Mouse (Mus musculus) T-cell, adult 2 months (primary cell): ENCODE measurements around the gene Rnd1.
A peak's percentile ranks its signal among the peaks of the same experiment; 100 is the strongest.

Experiments
- DNase-seq: peaks from one replicate; pipeline ENCODE4 v3.0.0; 2022; ENCODE audit warnings: low spot score

Gene Rnd1

GRCm38 (mm10) chr15:98677977-98678376 lies 716 bp upstream of the Rnd1 start:
- no peak for DNase-seq

- peak; percentile 62 for DNase-seq
These were observed 790 bp downstream of the Rnd1 start for GRCm38 (mm10) chr15:98676471-98676870.

- no peak for DNase-seq
These were observed 1.5 kb downstream of the Rnd1 start for GRCm38 (mm10) chr15:98675634-98676250.

GRCm38 (mm10) chr15:98674994-98675545 lies 2.2 kb downstream of the Rnd1 start:
- no peak for DNase-seq

GRCm38 (mm10) chr15:98674284-98674993 lies 2.8 kb downstream of the Rnd1 start:
- no peak for DNase-seq

- DNase-seq, result no peak
These were observed 3.5 kb downstream of the Rnd1 start for GRCm38 (mm10) chr15:98673732-98674131.

GRCm38 (mm10) chr15:98672592-98672991 lies 4.7 kb downstream of the Rnd1 start:
- no peak for DNase-seq

GRCm38 (mm10) chr15:98664042-98664907 lies 13.0 kb downstream of the Rnd1 start:
- DNase-seq, result no peak

- DNase-seq, result peak; percentile 95
These were observed 14.4 kb downstream of the Rnd1 start, which contains the start of gene Ddx23 for GRCm38 (mm10) chr15:98662567-98663545. Gene Ddx23 (minus strand): TSS chr15:98662894.

- peak; percentile 53 for DNase-seq
These were observed 15.1 kb downstream of the Rnd1 start for GRCm38 (mm10) chr15:98662198-98662566.

- no peak for DNase-seq
These were observed 20.1 kb downstream of the Rnd1 start for GRCm38 (mm10) chr15:98656982-98657751.

GRCm38 (mm10) chr15:98652174-98652573 lies 25.1 kb downstream of the Rnd1 start:
- no peak for DNase-seq

GRCm38 (mm10) chr15:98651431-98651830 lies 25.8 kb downstream of the Rnd1 start:
- DNase-seq, result no peak

- DNase-seq, result no peak
These were observed 29.2 kb downstream of the Rnd1 start for GRCm38 (mm10) chr15:98648071-98648470.

- DNase-seq, result no peak
These were observed 30.0 kb downstream of the Rnd1 start for GRCm38 (mm10) chr15:98647308-98647707.

GRCm38 (mm10) chr15:98646737-98647136 lies 30.5 kb downstream of the Rnd1 start:
- no peak for DNase-seq

GRCm38 (mm10) chr15:98645057-98646026 lies 31.9 kb downstream of the Rnd1 start:
- DNase-seq, result no peak

GRCm38 (mm10) chr15:98644406-98644805 lies 32.9 kb downstream of the Rnd1 start:
- no peak for DNase-seq

- no peak for DNase-seq
These were observed 37.1 kb downstream of the Rnd1 start for GRCm38 (mm10) chr15:98640157-98640556.
